Mouse (Mus musculus) neural tube, embryonic 11.5 days (tissue): ENCODE data around the gene Pigw. TPM values are rescaled to one million over a fixed set of nuclear protein-coding genes. Genes with fewer than 3 reads are reported as not detected.

ENCODE experiments used
- ATAC-seq: fragments of 200-750 bp; cut with Nextera tagmentation; 2 replicates; pipeline ENCODE4 v1.8.0; 2017; ENCODE audit warnings: moderate number of reproducible peaks, mild to moderate bottlenecking, moderate TSS enrichment, moderate library complexity; ENCODE audit not compliant: insufficient read depth, low FRiP score, low TSS enrichment
- DNase-seq: peaks from one replicate; pipeline ENCODE4 v3.0.0-alpha.2; 2015; ENCODE audit warnings: low spot score
- H3K27ac ChIP-seq: fragments of 300-500 bp; sonication (generic); 2 replicates; pipeline ENCODE4 v1.5.1; 2014; ENCODE audit warnings: low read depth, mild to moderate bottlenecking, low read length
- H3K27me3 ChIP-seq: fragments of 300-500 bp; sonication (generic); 2 replicates; pipeline ENCODE4 v1.6.1; 2014; ENCODE audit warnings: mild to moderate bottlenecking, low read length, mixed read lengths; ENCODE audit not compliant: control insufficient read depth, insufficient read depth
- H3K36me3 ChIP-seq: fragments of 300-500 bp; sonication (generic); 2 replicates; pipeline ENCODE4 v1.6.1; 2014; ENCODE audit warnings: mild to moderate bottlenecking, low read length, moderate library complexity, mixed read lengths; ENCODE audit not compliant: control insufficient read depth, insufficient read depth
- H3K4me1 ChIP-seq: fragments of 300-500 bp; sonication (generic); 2 replicates; pipeline ENCODE4 v1.6.1; 2014; ENCODE audit warnings: low read length, mixed read lengths; ENCODE audit not compliant: control insufficient read depth, insufficient read depth
- H3K4me2 ChIP-seq: fragments of 300-500 bp; sonication (generic); 2 replicates; pipeline ENCODE4 v1.6.1; 2014; ENCODE audit warnings: low read depth, mild to moderate bottlenecking, moderate library complexity
- H3K4me3 ChIP-seq: fragments of 300-500 bp; sonication (generic); 2 replicates; pipeline ENCODE4 v1.5.1; 2014; ENCODE audit warnings: low read depth, low read length
- H3K9ac ChIP-seq: fragments of 300-500 bp; sonication (generic); 2 replicates; pipeline ENCODE4 v1.6.1; 2014; ENCODE audit warnings: mild to moderate bottlenecking, low read length
- H3K9me3 ChIP-seq: fragments of 300-500 bp; sonication (generic); 2 replicates; pipeline ENCODE4 v1.6.1; 2016; ENCODE audit warnings: low read length; ENCODE audit not compliant: control insufficient read depth
- WGBS: fragments of 180-500 bp; shearing (Covaris S2); extraction: QIAGEN DNeasy Blood & Tissue Kit; methylation state at CpG from one replicate; pipeline ENCODE4 v1.1.7; 2014; 5-methylcytosine and 5-hydroxymethylcytosine counted together
- polyA plus RNA-seq: library from polyadenylated mRNA; unstranded; fragments of >200 nt; fragmentation: Nextera tagmentation; extraction: Ambion mirVana; gene quantifications from 2 replicates; pipeline ENCODE4 v1.2.1, GENCODE M21; 2014

Gene Pigw
- 3.6 and 3.8 TPM in 2 replicates for polyA plus RNA-seq

DNA sequence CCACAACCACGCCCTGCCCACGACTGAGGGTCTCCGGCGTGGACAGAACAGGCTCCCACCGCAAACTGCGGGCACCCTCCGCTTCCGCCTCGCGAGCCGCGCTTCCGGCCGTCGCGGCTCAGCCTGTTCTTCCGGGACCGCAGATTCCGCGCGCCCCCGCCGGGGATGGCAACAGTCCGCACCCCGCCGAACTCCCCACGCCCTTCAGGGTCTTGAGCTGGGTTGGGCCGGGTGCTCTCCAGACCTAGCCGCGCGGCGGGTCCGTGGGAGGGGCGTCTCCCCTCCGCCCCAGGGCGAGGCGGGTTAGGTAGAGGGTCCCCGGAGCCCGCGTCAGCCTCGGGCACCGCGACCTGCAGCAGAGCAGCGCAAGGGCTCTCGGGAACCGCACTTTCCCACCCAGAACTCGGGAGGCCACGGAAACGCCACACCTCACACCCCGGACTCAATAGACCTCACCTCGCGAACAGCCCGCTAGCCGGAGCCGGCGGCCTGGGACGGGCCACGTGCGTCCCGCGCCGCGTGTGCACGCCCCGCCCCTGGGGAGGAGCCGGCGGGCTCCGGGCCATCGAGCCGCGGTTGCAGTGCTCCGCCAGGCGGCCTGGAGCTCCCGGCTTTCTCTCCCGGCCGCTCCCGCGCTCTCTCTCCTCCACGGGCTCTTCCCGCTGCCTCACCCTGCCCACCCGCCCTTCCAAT lies at the start of gene Pigw, which contains the start of gene Myo19:
Gene Pigw, minus strand, starts transcription at position 514 of the 693 bp plus-strand sequence.
Gene Myo19, plus strand, starts transcription at position 377 of the 693 bp plus-strand sequence.
- Histone ChIP-seq H3K36me3 (no peaks in the 10 kb centered on the region), H3K9me3 (no peaks in the 10 kb centered on the region), H3K4me2 (peak within 1 kb of the TSS; percentile 95), H3K27ac (peak within 1 kb of the TSS; percentile 86), H3K9ac (peak within 1 kb of the TSS; percentile 87), H3K4me1 (peaks cover 10% of the 10 kb centered on the region), H3K4me3 (peak within 1 kb of the TSS; percentile 82), H3K27me3 (no peaks in the 10 kb centered on the region)
- WGBS: under 1% methylated on average over 60 of the region's 81 CpGs
- peak; percentile 92 for ATAC-seq
- DNase-seq: peak; percentile 89

DNA sequence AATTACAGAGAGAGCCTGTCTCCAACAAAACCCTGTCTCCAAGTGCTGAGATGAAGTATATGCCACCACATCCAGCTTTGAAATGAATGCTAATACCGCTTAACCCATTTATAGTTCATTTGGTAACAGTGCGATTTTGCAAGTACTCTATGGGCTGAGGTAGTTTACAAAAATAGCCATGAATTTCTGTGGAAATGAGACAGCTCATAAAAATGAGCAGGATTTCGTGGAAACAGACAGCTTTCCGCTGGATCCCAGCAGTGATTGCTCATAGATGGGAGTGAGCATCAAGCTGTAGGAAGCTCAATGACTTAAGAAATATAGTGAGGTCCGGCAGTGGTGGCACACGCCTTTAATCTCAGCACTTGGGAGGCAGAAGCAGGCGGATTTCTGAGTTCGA lies 40.9 kb upstream of the Pigw start:
- H3K27ac ChIP-seq: no peak overlapping the region
- no peak for ATAC-seq
- 88% methylated on average over 8 of the region's 8 CpGs for WGBS

DNA sequence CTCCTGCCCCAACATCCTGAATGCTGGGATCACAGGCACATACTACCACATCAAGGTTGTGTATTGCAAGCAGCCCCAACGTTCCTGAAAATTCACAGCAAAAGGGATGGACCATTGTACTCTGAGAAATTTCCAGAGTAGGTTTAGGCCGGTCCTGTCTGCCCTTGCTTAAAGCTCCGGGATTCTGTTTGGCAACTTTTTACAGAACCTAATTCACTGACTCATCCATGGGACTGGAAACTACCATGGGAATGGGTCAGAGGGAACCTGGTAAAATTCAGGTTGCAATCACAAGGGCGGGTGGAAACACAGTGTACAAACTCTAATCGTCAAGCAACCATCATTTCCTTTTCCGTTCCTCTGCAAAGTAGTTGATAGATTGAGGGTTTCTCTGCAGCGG lies 39.9 kb upstream of the Pigw start:
- Histone ChIP-seq H3K4me1 (no peaks in the 10 kb centered on the region; the same call in 1 of the 2 replicates), H3K27me3 (no peaks in the 10 kb centered on the region), H3K4me2 (no peak overlapping the region), H3K9ac (no peak overlapping the region), H3K36me3 (no peaks in the 10 kb centered on the region), H3K4me3 (no peak overlapping the region), H3K9me3 (no peaks in the 10 kb centered on the region), H3K27ac (no peak overlapping the region)
- DNase-seq (no peak), ATAC-seq (no peak)
- WGBS: 76% methylated on average over 7 of the region's 7 CpGs

More for the DNA sequence above, 40.9 kb upstream of the Pigw start:
- no peaks in the 10 kb centered on the region for H3K27me3 ChIP-seq
- H3K36me3 ChIP-seq: no peaks in the 10 kb centered on the region
- no peaks in the 10 kb centered on the region for H3K9me3 ChIP-seq
- DNase-seq: no peak
- H3K4me2 ChIP-seq: no peak overlapping the region
- no peak overlapping the region for H3K9ac ChIP-seq
- H3K4me1 ChIP-seq: no peaks in the 10 kb centered on the region
- no peak overlapping the region for H3K4me3 ChIP-seq

DNA sequence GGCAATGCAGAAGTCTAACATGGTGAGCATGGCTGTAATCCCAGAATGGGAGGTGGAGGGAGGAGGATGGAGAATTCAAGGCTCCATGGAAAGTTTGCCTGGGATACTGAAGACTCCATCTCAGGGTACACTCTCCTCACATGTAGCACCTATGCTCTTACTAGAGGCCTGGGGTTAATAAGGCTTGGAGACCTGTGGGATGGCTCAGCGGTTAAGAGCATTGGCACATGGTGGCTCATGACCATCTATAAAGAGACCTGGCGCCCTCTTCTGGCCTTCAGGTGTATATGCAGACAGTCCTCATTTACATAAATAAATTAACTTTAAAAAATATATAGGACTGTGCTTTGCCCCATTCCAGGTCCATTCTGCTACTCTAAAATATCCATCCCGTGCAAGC lies 39.2 kb upstream of the Pigw start:
- Histone ChIP-seq H3K4me3 (no peak overlapping the region), H3K4me2 (no peak overlapping the region), H3K27me3 (no peaks in the 10 kb centered on the region), H3K4me1 (peaks cover 2% of the 10 kb centered on the region; the same call in 1 of the 2 replicates), H3K9me3 (no peaks in the 10 kb centered on the region), H3K9ac (no peak overlapping the region), H3K27ac (no peak overlapping the region), H3K36me3 (no peaks in the 10 kb centered on the region)
- DNase-seq (peak; percentile 41), ATAC-seq (no peak)
- WGBS: 35% methylated on average over 3 of the region's 3 CpGs

DNA sequence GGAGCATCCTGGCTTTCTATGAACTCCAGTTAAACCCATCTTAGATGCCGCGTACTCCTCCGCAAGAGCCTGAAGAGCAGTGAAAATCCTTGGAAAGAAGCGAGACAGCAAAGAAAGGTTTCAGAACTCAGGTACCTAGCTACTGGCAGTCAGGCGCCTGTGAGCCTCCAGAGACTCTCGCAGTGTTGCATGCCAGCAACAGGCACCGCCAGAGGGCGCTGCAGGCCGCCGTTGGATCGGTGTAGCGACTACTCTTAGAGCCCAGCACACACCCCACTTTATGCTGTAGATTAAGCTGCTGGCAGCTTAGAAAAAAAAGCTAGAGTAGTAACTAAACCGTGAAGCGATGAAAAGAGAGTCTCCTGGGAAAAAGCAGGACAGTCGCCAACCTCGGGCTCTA lies 38.3 kb upstream of the Pigw start:
- Histone ChIP-seq H3K9ac (no peak overlapping the region), H3K27ac (no peak overlapping the region), H3K9me3 (no peaks in the 10 kb centered on the region), H3K4me3 (no peak overlapping the region), H3K36me3 (no peaks in the 10 kb centered on the region; the same call in 1 of the 2 replicates), H3K27me3 (no peaks in the 10 kb centered on the region), H3K4me2 (peak overlapping the region; percentile 22; the same call in 1 of the 2 replicates), H3K4me1 (peaks cover 2% of the 10 kb centered on the region; the same call in 1 of the 2 replicates)
- ATAC-seq (no peak), DNase-seq (peak; percentile 90)
- WGBS: 7% methylated on average over 16 of the region's 16 CpGs

DNA sequence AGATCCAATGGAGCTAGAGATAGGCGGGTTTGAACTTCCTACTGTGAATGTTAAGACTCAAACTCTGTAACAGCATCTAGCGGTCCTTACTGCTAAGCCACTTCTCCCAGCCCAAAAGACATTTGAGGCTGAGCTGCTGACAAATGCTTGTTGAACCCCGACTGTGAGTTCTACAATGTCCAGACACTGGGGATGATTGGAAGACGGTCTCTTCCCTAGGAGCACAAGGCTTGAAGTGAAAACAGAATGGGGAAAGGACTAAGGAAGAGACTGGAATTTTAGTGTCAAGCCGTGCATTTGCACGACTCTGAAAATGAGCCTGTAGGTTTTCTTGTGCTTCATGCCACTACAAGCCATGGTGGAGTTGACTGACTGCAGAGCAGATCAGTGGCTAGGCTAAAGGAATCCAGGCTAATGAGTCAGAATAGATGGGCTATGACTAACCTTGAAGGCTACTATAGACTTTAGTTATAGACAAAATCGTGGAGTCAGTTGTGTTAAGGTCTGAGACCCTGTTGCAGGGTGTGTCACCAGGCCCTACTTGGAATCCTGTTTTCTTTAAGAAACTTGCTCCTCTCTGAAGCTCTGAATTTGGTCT lies 36.7 kb upstream of the Pigw start:
- Histone ChIP-seq H3K27me3 (no peaks in the 10 kb centered on the region), H3K36me3 (no peaks in the 10 kb centered on the region; the same call in 1 of the 2 replicates), H3K4me3 (peak overlapping the region; percentile 88), H3K4me2 (peak overlapping the region; percentile 48), H3K9ac (peak overlapping the region; percentile 35), H3K9me3 (no peaks in the 10 kb centered on the region), H3K4me1 (peaks cover 2% of the 10 kb centered on the region; the same call in 1 of the 2 replicates), H3K27ac (no peak overlapping the region)
- WGBS: 62% methylated on average over 7 of the region's 7 CpGs
- ATAC-seq: no peak
- no peak for DNase-seq

DNA sequence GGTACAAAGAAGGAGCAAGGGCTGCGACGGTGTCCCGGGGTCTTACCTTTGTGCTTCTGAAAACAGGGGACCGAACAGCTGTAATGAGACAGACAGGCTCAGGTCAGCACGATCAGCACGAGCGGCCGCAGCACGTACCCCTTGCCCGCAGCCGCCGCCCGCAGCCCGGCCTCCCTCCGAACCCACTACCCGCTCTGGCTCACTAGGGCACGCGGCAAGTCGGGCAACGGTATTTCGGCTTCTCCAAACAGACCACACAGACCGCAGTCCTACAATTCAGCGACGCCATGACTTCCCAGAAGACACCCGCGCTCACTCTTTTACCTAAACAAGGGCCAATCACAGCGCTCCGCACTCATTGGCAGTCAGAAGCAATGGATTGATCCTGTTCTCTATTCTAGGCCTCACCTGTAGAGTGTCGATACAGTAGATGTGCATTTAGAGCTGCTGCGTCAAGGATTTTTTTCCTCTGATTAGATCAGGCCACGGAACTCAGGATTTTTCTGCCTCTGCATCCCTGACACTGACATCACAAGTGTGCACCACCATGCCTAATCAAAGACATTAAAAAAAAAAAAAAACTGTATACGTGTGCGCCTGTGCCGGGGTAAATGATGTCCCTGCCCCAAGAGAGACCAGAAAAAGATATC lies 36.1 kb upstream of the Pigw start, which contains the start of gene Znhit3:
Gene Znhit3, minus strand, starts transcription at position 314 of the 650 bp plus-strand sequence.
- H3K4me3 ChIP-seq: peak within 1 kb of the TSS; percentile 88
- DNase-seq (peak; percentile 83), ATAC-seq (peak; percentile 67)
- peak within 1 kb of the TSS; percentile 78 for H3K9ac ChIP-seq
- WGBS: 3% methylated on average over 34 of the region's 34 CpGs
- peak within 1 kb of the TSS; percentile 48 for H3K4me2 ChIP-seq
- peaks cover 2% of the 10 kb centered on the region for H3K36me3 ChIP-seq
- H3K27ac ChIP-seq: 0 out of 2 replicates have a peak within 1 kb of the TSS, but pooled peaks have one; percentile 53
- peaks cover 2% of the 10 kb centered on the region; the same call in 1 of the 2 replicates for H3K4me1 ChIP-seq
- no peaks in the 10 kb centered on the region for H3K9me3 ChIP-seq
- no peaks in the 10 kb centered on the region for H3K27me3 ChIP-seq

DNA sequence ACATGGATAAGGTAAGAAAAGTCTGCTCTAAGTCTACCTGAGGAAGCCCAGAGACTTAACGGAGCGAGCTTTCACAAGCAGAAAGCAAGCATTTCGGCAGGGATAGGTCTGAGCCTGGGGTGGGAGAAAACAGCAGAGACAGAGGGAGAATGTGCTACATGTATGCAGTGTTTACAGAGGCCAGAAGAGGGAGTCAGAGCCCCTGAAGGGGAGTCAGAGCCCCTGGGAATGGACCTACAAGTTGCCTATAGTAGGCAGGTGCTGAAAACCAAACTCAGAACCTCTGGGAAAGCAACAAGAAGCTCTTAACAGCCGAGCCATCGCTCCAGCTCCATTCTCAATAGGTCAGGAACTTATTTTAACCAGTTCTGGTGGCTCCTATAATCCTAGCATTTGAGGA lies 34.6 kb upstream of the Pigw start:
- peaks cover 2% of the 10 kb centered on the region; the same call in 1 of the 2 replicates for H3K4me1 ChIP-seq
- no peak overlapping the region for H3K27ac ChIP-seq
- H3K9me3 ChIP-seq: no peaks in the 10 kb centered on the region
- H3K9ac ChIP-seq: no peak overlapping the region
- no peaks in the 10 kb centered on the region for H3K27me3 ChIP-seq
- 83% methylated on average over 5 of the region's 5 CpGs for WGBS
- H3K4me2 ChIP-seq: no peak overlapping the region; the same call in 1 of the 2 replicates
- ATAC-seq (no peak), DNase-seq (no peak)
- peaks cover 8% of the 10 kb centered on the region for H3K36me3 ChIP-seq
- H3K4me3 ChIP-seq: no peak overlapping the region
